8 mouse cellular contexts compared by ENCODE assay signal in genomic region chr15:102224992-102225617, GRCm38 (mm10). TPM values are rescaled to one million over a fixed set of nuclear protein-coding genes. Genes with fewer than 3 reads are reported as not detected.
DNase-seq lines count a peak whose midpoint lies in the region; ATAC-seq and TF ChIP-seq lines count a peak whose summit lies in the region.

No protein-coding gene starts in this region.

- peak overlapping the region; percentile 89 for H3K4me2 ChIP-seq in kidney, embryonic 15.5 days
- peak overlapping the region; percentile 90 for H3K4me2 ChIP-seq in embryonic facial prominence, embryonic 13.5 days
- peak overlapping the region; percentile 90 for H3K4me2 ChIP-seq in intestine, postnatal 0 days (replicated peaks; ENCODE audit: low read depth)
- H3K4me2 ChIP-seq in midbrain, embryonic 16.5 days (ENCODE audit: low read length): peak overlapping the region; percentile 92

- peaks cover 21% of the 10 kb centered on the region for H3K27me3 ChIP-seq in kidney, embryonic 15.5 days
- peaks cover 15% of the 10 kb centered on the region for H3K27me3 ChIP-seq in embryonic facial prominence, embryonic 13.5 days
- H3K27me3 ChIP-seq in intestine, postnatal 0 days (replicated peaks; ENCODE audit: control insufficient read depth, insufficient read depth, low read length): no peaks in the 10 kb centered on the region; the same call in 1 of the 2 replicates
- peaks cover 8% of the 10 kb centered on the region for H3K27me3 ChIP-seq in midbrain, embryonic 16.5 days (ENCODE audit: control insufficient read depth, insufficient read depth, low read depth, low read length)

- H3K9ac ChIP-seq in kidney, embryonic 15.5 days: peak overlapping the region; percentile 44; the same call in 1 of the 2 replicates
- peak overlapping the region; percentile 74 for H3K9ac ChIP-seq in embryonic facial prominence, embryonic 13.5 days
- H3K9ac ChIP-seq in intestine, postnatal 0 days (ENCODE audit: low read depth, low read length): no peak overlapping the region
- no peak overlapping the region; the same call in 1 of the 2 replicates for H3K9ac ChIP-seq in midbrain, embryonic 16.5 days (ENCODE audit: low read depth, low read length)

- 17% methylated on average over 21 of the region's 21 CpGs for WGBS in kidney, embryonic 15.5 days
- 19% methylated on average over 21 of the region's 21 CpGs for WGBS in embryonic facial prominence, embryonic 13.5 days
- WGBS in intestine, postnatal 0 days: 11% methylated on average over 20 of the region's 21 CpGs
- WGBS in midbrain, embryonic 16.5 days: 21% methylated on average over 21 of the region's 21 CpGs

- TF ChIP-seq CTCF in intestine, postnatal 0 days (IDR thresholded peaks at IDR 0.05; ENCODE audit: low read depth): no peak

- H3K4me3 ChIP-seq in kidney, embryonic 15.5 days (replicated peaks): peak overlapping the region; percentile 49
- H3K4me3 ChIP-seq in embryonic facial prominence, embryonic 13.5 days: peak overlapping the region; percentile 51
- peak overlapping the region; percentile 38 for H3K4me3 ChIP-seq in intestine, postnatal 0 days (ENCODE audit: low read depth, low read length)
- peak overlapping the region; percentile 41 for H3K4me3 ChIP-seq in midbrain, embryonic 16.5 days (ENCODE audit: low read depth, low read length)

- H3K27ac ChIP-seq in kidney, embryonic 15.5 days: no peak overlapping the region
- peak overlapping the region; percentile 28; the same call in 1 of the 2 replicates for H3K27ac ChIP-seq in embryonic facial prominence, embryonic 13.5 days
- H3K27ac ChIP-seq in intestine, postnatal 0 days (ENCODE audit: low read depth, low read length): no peak overlapping the region
- H3K27ac ChIP-seq in midbrain, embryonic 16.5 days (ENCODE audit: low read length): no peak overlapping the region

- no peak for DNase-seq in kidney, adult 9 months
- peak; percentile 80 for DNase-seq in thymus, postnatal 25 days
- DNase-seq in layer of hippocampus, postnatal 25 days (ENCODE audit: extremely low spot score in 1 of 2, low spot score in 1 of 2): no peak
- no peak for DNase-seq in ovary, adult 18-20 months (ENCODE audit: low spot score)

- no peaks in the 10 kb centered on the region for H3K9me3 ChIP-seq in kidney, embryonic 15.5 days (replicated peaks)
- H3K9me3 ChIP-seq in embryonic facial prominence, embryonic 13.5 days: no peaks in the 10 kb centered on the region
- no peaks in the 10 kb centered on the region for H3K9me3 ChIP-seq in intestine, postnatal 0 days (ENCODE audit: control insufficient read depth)
- H3K9me3 ChIP-seq in midbrain, embryonic 16.5 days (replicated peaks; ENCODE audit: control insufficient read depth, low read length, poor library complexity, severe bottlenecking): no peaks in the 10 kb centered on the region

- no peak for ATAC-seq in kidney, embryonic 15.5 days (replicated peaks; ENCODE audit: low FRiP score)
- ATAC-seq in embryonic facial prominence, embryonic 13.5 days (ENCODE audit: insufficient number of reproducible peaks, insufficient read depth, low FRiP score, low TSS enrichment, low read depth): no peak
- no peak for ATAC-seq in intestine, postnatal 0 days
- no peak for ATAC-seq in midbrain, embryonic 16.5 days

- H3K36me3 ChIP-seq in kidney, embryonic 15.5 days: no peaks in the 10 kb centered on the region
- no peaks in the 10 kb centered on the region for H3K36me3 ChIP-seq in embryonic facial prominence, embryonic 13.5 days
- H3K36me3 ChIP-seq in intestine, postnatal 0 days (ENCODE audit: control insufficient read depth, insufficient read depth): no peaks in the 10 kb centered on the region
- H3K36me3 ChIP-seq in midbrain, embryonic 16.5 days (ENCODE audit: control insufficient read depth, insufficient read depth, low read length): no peaks in the 10 kb centered on the region

- peaks cover 13% of the 10 kb centered on the region for H3K4me1 ChIP-seq in kidney, embryonic 15.5 days
- H3K4me1 ChIP-seq in embryonic facial prominence, embryonic 13.5 days: peaks cover 12% of the 10 kb centered on the region
- H3K4me1 ChIP-seq in intestine, postnatal 0 days (replicated peaks; ENCODE audit: control insufficient read depth, insufficient read depth, low read length): no peaks in the 10 kb centered on the region
- H3K4me1 ChIP-seq in midbrain, embryonic 16.5 days (ENCODE audit: control insufficient read depth, insufficient read depth, low read length): peaks cover 10% of the 10 kb centered on the region; the same call in 1 of the 2 replicates

RNA-seq across cellular contexts. Expression of gene Itgb7, which starts 6.6 kb away (rescaled TPM):
- 1.4 TPM in 2 replicates for polyA plus RNA-seq in kidney, embryonic 15.5 days (2015; fragmentation: Nextera tagmentation; extraction: Ambion mirVana)
- polyA plus RNA-seq in embryonic facial prominence, embryonic 13.5 days (2015; fragmentation: Nextera tagmentation; extraction: Ambion mirVana): 3.0 and 3.3 TPM in 2 replicates
- 2.6 and 2.9 TPM in 2 replicates for polyA plus RNA-seq in intestine, postnatal 0 days (2015; fragmentation: Nextera tagmentation; extraction: Ambion mirVana)
- polyA plus RNA-seq in midbrain, embryonic 16.5 days (2015; fragmentation: Nextera tagmentation; extraction: Ambion mirVana): 0.43 and 0.80 TPM in 2 replicates
- total RNA-seq in layer of hippocampus, postnatal 25 days (2021): 1 to 10 TPM; 2.0 to 2.3 TPM

RNA-seq across cellular contexts. Expression of gene Csad, which starts 20.6 kb away (rescaled TPM):
- polyA plus RNA-seq in kidney, embryonic 15.5 days (2015; fragmentation: Nextera tagmentation; extraction: Ambion mirVana): 95.2 and 112 TPM in 2 replicates
- polyA plus RNA-seq in embryonic facial prominence, embryonic 13.5 days (2015; fragmentation: Nextera tagmentation; extraction: Ambion mirVana): 89.6 and 102 TPM in 2 replicates
- 22.8 and 26.8 TPM in 2 replicates for polyA plus RNA-seq in intestine, postnatal 0 days (2015; fragmentation: Nextera tagmentation; extraction: Ambion mirVana)
- polyA plus RNA-seq in midbrain, embryonic 16.5 days (2015; fragmentation: Nextera tagmentation; extraction: Ambion mirVana): 33.1 and 33.2 TPM in 2 replicates
- 10 to 100 TPM; 32.5 to 38.4 TPM for total RNA-seq in layer of hippocampus, postnatal 25 days (2021)

RNA-seq across cellular contexts. Expression of gene Zfp740, which starts 22.1 kb away (rescaled TPM):
- 72.7 and 77.1 TPM in 2 replicates for polyA plus RNA-seq in kidney, embryonic 15.5 days (2015; fragmentation: Nextera tagmentation; extraction: Ambion mirVana)
- 82.4 and 86.3 TPM in 2 replicates for polyA plus RNA-seq in embryonic facial prominence, embryonic 13.5 days (2015; fragmentation: Nextera tagmentation; extraction: Ambion mirVana)
- 14.1 and 16.0 TPM in 2 replicates for polyA plus RNA-seq in intestine, postnatal 0 days (2015; fragmentation: Nextera tagmentation; extraction: Ambion mirVana)
- polyA plus RNA-seq in midbrain, embryonic 16.5 days (2015; fragmentation: Nextera tagmentation; extraction: Ambion mirVana): 54.0 and 59.2 TPM in 2 replicates
- 10 to 100 TPM; 66.6 to 70.2 TPM for total RNA-seq in layer of hippocampus, postnatal 25 days (2021)

RNA-seq across cellular contexts. Expression of gene Rarg, which starts 32.2 kb away (rescaled TPM):
- polyA plus RNA-seq in kidney, embryonic 15.5 days (2015; fragmentation: Nextera tagmentation; extraction: Ambion mirVana): 27.9 and 30.3 TPM in 2 replicates
- polyA plus RNA-seq in embryonic facial prominence, embryonic 13.5 days (2015; fragmentation: Nextera tagmentation; extraction: Ambion mirVana): 135 and 143 TPM in 2 replicates
- 5.9 and 7.3 TPM in 2 replicates for polyA plus RNA-seq in intestine, postnatal 0 days (2015; fragmentation: Nextera tagmentation; extraction: Ambion mirVana)
- polyA plus RNA-seq in midbrain, embryonic 16.5 days (2015; fragmentation: Nextera tagmentation; extraction: Ambion mirVana): 4.1 and 6.0 TPM in 2 replicates
- total RNA-seq in layer of hippocampus, postnatal 25 days (2021): 10 to 100 TPM; 13.1 to 13.6 TPM

RNA-seq across cellular contexts. Expression of gene Gm9918, which starts 45.3 kb away (rescaled TPM):
- 0.44 and 0.55 TPM in 2 replicates for polyA plus RNA-seq in kidney, embryonic 15.5 days (2015; fragmentation: Nextera tagmentation; extraction: Ambion mirVana)
- polyA plus RNA-seq in embryonic facial prominence, embryonic 13.5 days (2015; fragmentation: Nextera tagmentation; extraction: Ambion mirVana): 1.9 and 2.3 TPM in 2 replicates
- 0.07 TPM in 1 of 2 replicates, not detected in the other for polyA plus RNA-seq in intestine, postnatal 0 days (2015; fragmentation: Nextera tagmentation; extraction: Ambion mirVana)
- polyA plus RNA-seq in midbrain, embryonic 16.5 days (2015; fragmentation: Nextera tagmentation; extraction: Ambion mirVana): not detected in 2 replicates
- not detected for total RNA-seq in layer of hippocampus, postnatal 25 days (2021)

Comparison
In these comparisons a context has a peak if more than half of its experiments do, and no peak if none do; other contexts are left out.
1. H3K9ac ChIP-seq: peak in kidney, embryonic 15.5 days (single experiment) and embryonic facial prominence, embryonic 13.5 days (single experiment); none in intestine, postnatal 0 days (single experiment) and midbrain, embryonic 16.5 days (single experiment).
2. Peak in every context shown above with its lines, with median percentiles within 50 percentile points of each other: H3K4me2 ChIP-seq and H3K4me3 ChIP-seq.